34 mouse cellular contexts compared by ENCODE assay signal in genomic region chr2:171753502-171753901, GRCm38 (mm10).
DNase-seq lines count a peak whose midpoint lies in the region; ATAC-seq and TF ChIP-seq lines count a peak whose summit lies in the region.
"Had no signal": no experiment of that assay in that cellular context is flagged by ENCODE, and none has a peak within 500 bp of the region (broad histone marks: within the 10 kb centered on the region; RNA-seq: fewer than 3 reads in every experiment).

No protein-coding gene starts in this region.

- no peak for TF ChIP-seq POLR2A in cerebellum, adult 2 months (IDR thresholded peaks at IDR 0.05; ENCODE audit: borderline replicate concordance, insufficient read depth, low read length)
- TF ChIP-seq POLR2A in testis, adult 2 months (IDR thresholded peaks at IDR 0.05; ENCODE audit: control insufficient read depth, low read depth, low read length) = no peak

- no peaks in the 10 kb centered on the region for H3K4me1 ChIP-seq in cerebellum, adult 2 months (ENCODE audit: control insufficient read depth, insufficient read depth, low read length)
- H3K4me1 ChIP-seq in testis, adult 2 months (ENCODE audit: control insufficient read depth, insufficient read depth, low read length) = peaks cover 13% of the 10 kb centered on the region
- H3K4me1 ChIP-seq: embryonic facial prominence, embryonic 10.5 days; embryonic facial prominence, embryonic 15.5 days; forebrain, embryonic 12.5 days; intestine, embryonic 15.5 days; liver, embryonic 13.5 days; megakaryocyte, embryonic 14.5 days; neural tube, embryonic 12.5 days had no signal

- ATAC-seq in frontal cortex, adult (ENCODE audit: low TSS enrichment) = peak; percentile 59
- ATAC-seq: hindbrain, embryonic 16.5 days; intestine, embryonic 15.5 days; lung, postnatal 0 days; midbrain, embryonic 16.5 days had no signal

- 53% methylated on average over 9 of the region's 9 CpGs for WGBS in cerebellum, adult 2 months

- H3K36me3 ChIP-seq in testis, adult 2 months (ENCODE audit: control insufficient read depth, insufficient read depth, low read length) = no peaks in the 10 kb centered on the region
- H3K36me3 ChIP-seq: embryonic facial prominence, embryonic 10.5 days; embryonic facial prominence, embryonic 15.5 days; forebrain, embryonic 12.5 days; intestine, embryonic 15.5 days; liver, embryonic 13.5 days; neural tube, embryonic 12.5 days had no signal

- no peak for TF ChIP-seq CTCF in cerebellum, adult 2 months (IDR thresholded peaks at IDR 0.05; ENCODE audit: borderline replicate concordance, insufficient read depth, low read depth, low read length)
- TF ChIP-seq CTCF in testis, adult 2 months (IDR thresholded peaks at IDR 0.05; ENCODE audit: control insufficient read depth, insufficient read depth, insufficient replicate concordance, low read depth, low read length) = no peak

- no peaks in the 10 kb centered on the region for H3K27me3 ChIP-seq in cerebellum, adult 2 months (ENCODE audit: control insufficient read depth, insufficient read depth, low read length)
- H3K27me3 ChIP-seq in testis, adult 2 months (ENCODE audit: control insufficient read depth, insufficient read depth, low read length) = no peaks in the 10 kb centered on the region
- H3K27me3 ChIP-seq: CH12.LX; embryonic facial prominence, embryonic 15.5 days; forebrain, embryonic 12.5 days; intestine, embryonic 15.5 days; liver, embryonic 13.5 days; megakaryocyte, embryonic 14.5 days; neural tube, embryonic 12.5 days had no signal

- H3K27ac ChIP-seq in cerebellum, adult 2 months (ENCODE audit: insufficient read depth, low read length) = no peak overlapping the region
- no peak overlapping the region for H3K27ac ChIP-seq in testis, adult 2 months (ENCODE audit: control insufficient read depth, insufficient read depth, low read depth, low read length)
- H3K27ac ChIP-seq: embryonic facial prominence, embryonic 10.5 days; embryonic facial prominence, embryonic 15.5 days; forebrain, embryonic 12.5 days; gastrocnemius, adult 2 months; intestine, embryonic 15.5 days; kidney, postnatal 0 days; liver, embryonic 13.5 days; neural tube, embryonic 12.5 days; stomach, postnatal 0 days had no signal

- H3K4me3 ChIP-seq in cerebellum, adult 2 months (replicated peaks; ENCODE audit: insufficient read depth, low read depth, low read length) = peak overlapping the region; percentile 9
- H3K4me3 ChIP-seq in testis, adult 2 months (ENCODE audit: control insufficient read depth, low read depth, low read length) = peak overlapping the region; percentile 57
- H3K4me3 ChIP-seq: embryonic facial prominence, embryonic 10.5 days; embryonic facial prominence, embryonic 15.5 days; forebrain, embryonic 12.5 days; gastrocnemius, adult 2 months; intestine, embryonic 15.5 days; liver, embryonic 13.5 days; megakaryocyte, embryonic 14.5 days; myocyte; neural tube, embryonic 12.5 days had no signal

- DNase-seq in cerebellum, adult 2 months = no peak
- no peak for DNase-seq in cerebellum, adult 11 months
- DNase-seq in frontal cortex, postnatal 14 days (ENCODE audit: low spot score in 2 of 2) = no peak
- no peak for DNase-seq in testis, postnatal 10 days (ENCODE audit: low spot score)
- DNase-seq in adrenal gland, postnatal 14 days = no peak
- DNase-seq in left cerebral cortex, adult 9 months (ENCODE audit: low spot score in 2 of 2) = no peak
- DNase-seq: adrenal gland, adult 8-10 months; cerebellum, adult 9-11 months; gastrocnemius, adult 2 months; gastrocnemius, postnatal 36 days; heart, adult 18-20 months; heart, postnatal 4 days; kidney, adult 2 months; kidney, postnatal 4 days; left cerebral cortex, postnatal 4 days; liver, embryonic 13.5 days; lung, adult 18-20 months; lung, postnatal 4 days; right cerebral cortex, adult 18-20 months had no signal
